Mouse (Mus musculus): ENCODE measurements at regions not wholly inside any gene's neighbourhood (a gene's known extent, or its start where the extent isn't known, plus 50 kb on each side); places are given as distances from the start of the nearest gene placed in this dataset.

GRCm38 (mm10) chr8:127775747-127776146, 582.7 kb upstream of the Nrp1 start:
- no peak for DNase-seq (ENCODE audit: low read depth, low spot score)
- H3K9me3 ChIP-seq (replicated peaks; ENCODE audit: insufficient read depth, low read length): no peaks in the 10 kb centered on the region
- no peak overlapping the region for H3K27ac ChIP-seq (ENCODE audit: control insufficient read depth, low read depth, low read length)
- no peak overlapping the region for H3K4me3 ChIP-seq (ENCODE audit: control insufficient read depth in 1 of 2, insufficient read depth in 1 of 2, low read depth in 2 of 2, low read length in 2 of 2)
- no peak overlapping the region for H3K9ac ChIP-seq (ENCODE audit: control insufficient read depth, low read depth, low read length, poor library complexity, severe bottlenecking)
- no peaks in the 10 kb centered on the region for H3K27me3 ChIP-seq (ENCODE audit: control insufficient read depth in 1 of 2, insufficient read depth in 2 of 2, low read length in 2 of 2)
- no peaks in the 10 kb centered on the region for H3K4me1 ChIP-seq (ENCODE audit: control insufficient read depth in 1 of 2, insufficient read depth in 2 of 2, low read length in 2 of 2)
- no peak for TF ChIP-seq ZNF384 (IDR thresholded peaks at IDR 0.05; ENCODE audit: low read depth, low read length)
- no peak for TF ChIP-seq MYB (IDR thresholded peaks at IDR 0.05; ENCODE audit: low read depth, low read length)
- no peak for TF ChIP-seq MAFK (IDR thresholded peaks at IDR 0.05; ENCODE audit: borderline replicate concordance, low read depth, low read length)
- TF ChIP-seq E2F4 (IDR thresholded peaks at IDR 0.05; ENCODE audit: borderline replicate concordance, low read depth, low read length): no peak
- no peaks in the 10 kb centered on the region for H3K36me3 ChIP-seq (ENCODE audit: control insufficient read depth in 1 of 2, insufficient read depth in 2 of 2, low read length in 2 of 2)
- no peaks in the 10 kb centered on the region for H3K79me2 ChIP-seq (ENCODE audit: control insufficient read depth, insufficient read depth, low read length, poor library complexity)

GRCm38 (mm10) chr8:127778352-127779020, 579.9 kb upstream of the Nrp1 start:
- no peak overlapping the region for H3K27ac ChIP-seq (ENCODE audit: control insufficient read depth, low read depth, low read length)
- H3K9me3 ChIP-seq (replicated peaks; ENCODE audit: insufficient read depth, low read length): no peaks in the 10 kb centered on the region
- no peak for DNase-seq (ENCODE audit: low read depth, low spot score)
- H3K36me3 ChIP-seq (ENCODE audit: control insufficient read depth in 1 of 2, insufficient read depth in 2 of 2, low read length in 2 of 2): no peaks in the 10 kb centered on the region
- no peak overlapping the region for H3K9ac ChIP-seq (ENCODE audit: control insufficient read depth, low read depth, low read length, poor library complexity, severe bottlenecking)
- no peaks in the 10 kb centered on the region for H3K79me2 ChIP-seq (ENCODE audit: control insufficient read depth, insufficient read depth, low read length, poor library complexity)
- H3K4me3 ChIP-seq (ENCODE audit: control insufficient read depth in 1 of 2, insufficient read depth in 1 of 2, low read depth in 2 of 2, low read length in 2 of 2): no peak overlapping the region
- no peak for TF ChIP-seq POLR2AphosphoS5 (IDR thresholded peaks at IDR 0.05; ENCODE audit: borderline replicate concordance, low read depth, low read length)
- H3K4me1 ChIP-seq (ENCODE audit: control insufficient read depth in 1 of 2, insufficient read depth in 2 of 2, low read length in 2 of 2): no peaks in the 10 kb centered on the region
- H3K27me3 ChIP-seq (ENCODE audit: control insufficient read depth in 1 of 2, insufficient read depth in 2 of 2, low read length in 2 of 2): no peaks in the 10 kb centered on the region

- H3K79me2 ChIP-seq (ENCODE audit: control insufficient read depth, insufficient read depth, low read length, poor library complexity): no peaks in the 10 kb centered on the region
- no peak for DNase-seq (ENCODE audit: low read depth, low spot score)
- H3K27ac ChIP-seq (ENCODE audit: control insufficient read depth, low read depth, low read length): no peak overlapping the region
- H3K27me3 ChIP-seq (ENCODE audit: control insufficient read depth in 1 of 2, insufficient read depth in 2 of 2, low read length in 2 of 2): no peaks in the 10 kb centered on the region
- no peak overlapping the region for H3K9ac ChIP-seq (ENCODE audit: control insufficient read depth, low read depth, low read length, poor library complexity, severe bottlenecking)
- no peak for TF ChIP-seq GABPA (IDR thresholded peaks at IDR 0.05; ENCODE audit: low read depth, low read length)
- no peak for TF ChIP-seq JUND (IDR thresholded peaks at IDR 0.05; ENCODE audit: low read depth, low read length)
- TF ChIP-seq TBP (IDR thresholded peaks at IDR 0.05; ENCODE audit: low read depth, low read length): no peak
- TF ChIP-seq MYC (IDR thresholded peaks at IDR 0.05; ENCODE audit: low read depth, low read length): no peak
- TF ChIP-seq ZMIZ1 (IDR thresholded peaks at IDR 0.05; ENCODE audit: low read depth, low read length): no peak
- no peak for TF ChIP-seq HCFC1 (IDR thresholded peaks at IDR 0.05; ENCODE audit: low read depth, low read length)
- no peak for TF ChIP-seq UBTF (IDR thresholded peaks at IDR 0.05; ENCODE audit: borderline replicate concordance, insufficient read depth, low read depth, low read length)
- TF ChIP-seq MAX (IDR thresholded peaks at IDR 0.05; ENCODE audit: low read length): no peak
- TF ChIP-seq MEF2A (IDR thresholded peaks at IDR 0.05; ENCODE audit: extremely low read depth, insufficient replicate concordance, low read depth, low read length, poor library complexity, severe bottlenecking): no peak
- no peak for TF ChIP-seq RAD21 (IDR thresholded peaks at IDR 0.05; ENCODE audit: low read depth, low read length)
- TF ChIP-seq BHLHE40 (IDR thresholded peaks at IDR 0.05; ENCODE audit: borderline replicate concordance, low read depth, low read length): no peak
- TF ChIP-seq MAFK (IDR thresholded peaks at IDR 0.05; ENCODE audit: borderline replicate concordance, low read depth, low read length): no peak
- no peak for TF ChIP-seq MAZ (IDR thresholded peaks at IDR 0.05; ENCODE audit: low read depth, low read length)
- H3K9me3 ChIP-seq (replicated peaks; ENCODE audit: insufficient read depth, low read length): no peaks in the 10 kb centered on the region
- H3K4me1 ChIP-seq (ENCODE audit: control insufficient read depth in 1 of 2, insufficient read depth in 2 of 2, low read length in 2 of 2): no peaks in the 10 kb centered on the region
- no peaks in the 10 kb centered on the region for H3K36me3 ChIP-seq (ENCODE audit: control insufficient read depth in 1 of 2, insufficient read depth in 2 of 2, low read length in 2 of 2)
- H3K4me3 ChIP-seq (ENCODE audit: control insufficient read depth in 1 of 2, insufficient read depth in 1 of 2, low read depth in 2 of 2, low read length in 2 of 2): no peak overlapping the region
Measured at GRCm38 (mm10) chr8:127779021-127779689, 579.2 kb upstream of the Nrp1 start.
